In the genomic region with DNA sequence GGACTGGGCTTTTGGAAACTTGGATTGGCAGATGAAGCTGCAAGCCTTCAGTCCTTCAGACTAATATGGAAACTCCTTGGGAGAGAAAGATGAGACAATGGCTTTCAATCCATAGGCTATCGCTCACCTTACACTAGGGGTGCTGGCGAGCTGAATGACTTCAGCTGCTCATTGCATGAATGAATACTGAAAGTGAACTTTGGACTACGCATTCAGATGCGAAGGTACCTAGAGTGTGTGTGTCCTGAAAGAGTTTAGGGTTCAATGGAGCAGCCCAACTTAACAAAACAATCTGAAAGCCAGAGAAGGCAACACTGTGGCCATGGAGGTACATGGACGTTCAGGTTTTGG, we compare ENCODE assay signal across 18 mouse cellular contexts.
DNase-seq lines count a peak whose midpoint lies in the region; ATAC-seq and TF ChIP-seq lines count a peak whose summit lies in the region.
"Had no signal": no experiment of that assay in that cellular context is flagged by ENCODE, and none has a peak within 500 bp of the region (broad histone marks: within the 10 kb centered on the region; RNA-seq: fewer than 3 reads in every experiment).

No protein-coding gene starts in this region.

- H3K27me3 ChIP-seq in lung, embryonic 14.5 days (ENCODE audit: insufficient read depth, low read length), result no peaks in the 10 kb centered on the region
- no peaks in the 10 kb centered on the region for H3K27me3 ChIP-seq in kidney, embryonic 14.5 days (ENCODE audit: control insufficient read depth, insufficient read depth, low read length)
- H3K27me3 ChIP-seq in midbrain, postnatal 0 days (ENCODE audit: insufficient read depth, low read length), result no peaks in the 10 kb centered on the region
- H3K27me3 ChIP-seq: embryonic facial prominence, embryonic 12.5 days; lung, embryonic 15.5 days had no signal

- H3K4me2 ChIP-seq in lung, embryonic 14.5 days, result no peak overlapping the region
- H3K4me2 ChIP-seq in kidney, embryonic 14.5 days (replicated peaks; ENCODE audit: low read depth, low read length), result no peak overlapping the region
- no peak overlapping the region for H3K4me2 ChIP-seq in midbrain, postnatal 0 days (ENCODE audit: low read depth, low read length, poor library complexity, severe bottlenecking)
- H3K4me2 ChIP-seq: embryonic facial prominence, embryonic 12.5 days; lung, embryonic 15.5 days had no signal

- no peaks in the 10 kb centered on the region for H3K36me3 ChIP-seq in lung, embryonic 14.5 days (ENCODE audit: insufficient read depth)
- no peaks in the 10 kb centered on the region for H3K36me3 ChIP-seq in kidney, embryonic 14.5 days (ENCODE audit: control insufficient read depth, insufficient read depth, low read length)
- H3K36me3 ChIP-seq in midbrain, postnatal 0 days (ENCODE audit: insufficient read depth, low read length), result no peaks in the 10 kb centered on the region
- H3K36me3 ChIP-seq: embryonic facial prominence, embryonic 12.5 days; heart, embryonic 10.5 days; lung, embryonic 15.5 days had no signal

- intact Hi-C loops in heart, postnatal 25 days (cut with DNase I), result no loop called here

- no peaks in the 10 kb centered on the region for H3K9me3 ChIP-seq in lung, embryonic 14.5 days (ENCODE audit: low read depth, low read length)
- no peaks in the 10 kb centered on the region for H3K9me3 ChIP-seq in kidney, embryonic 14.5 days (ENCODE audit: control insufficient read depth, low read length)
- no peaks in the 10 kb centered on the region for H3K9me3 ChIP-seq in midbrain, postnatal 0 days (ENCODE audit: low read length)
- H3K9me3 ChIP-seq: embryonic facial prominence, embryonic 12.5 days; heart, embryonic 10.5 days; lung, embryonic 15.5 days had no signal

- TF ChIP-seq CTCF in lung, embryonic 14.5 days (IDR thresholded peaks at IDR 0.05; ENCODE audit: low read depth), result no peak
- peak; percentile 50 for TF ChIP-seq CTCF in midbrain, postnatal 0 days (IDR thresholded peaks at IDR 0.05)

- ATAC-seq in lung, embryonic 14.5 days (ENCODE audit: insufficient read depth), result no peak
- peak; percentile 86 for ATAC-seq in kidney, embryonic 14.5 days (ENCODE audit: low FRiP score, low TSS enrichment)
- ATAC-seq in midbrain, postnatal 0 days (ENCODE audit: low FRiP score), result no peak

- no peak overlapping the region for H3K4me3 ChIP-seq in lung, embryonic 14.5 days (ENCODE audit: low read depth, low read length)
- H3K4me3 ChIP-seq in kidney, embryonic 14.5 days (ENCODE audit: low read length), result no peak overlapping the region
- no peak overlapping the region for H3K4me3 ChIP-seq in midbrain, postnatal 0 days (ENCODE audit: low read depth, low read length)
- H3K4me3 ChIP-seq: embryonic facial prominence, embryonic 12.5 days; heart, embryonic 10.5 days; lung, embryonic 15.5 days; myocyte had no signal

- DNase-seq in lung, embryonic 14.5 days, result peak; percentile 3
- DNase-seq in lung, postnatal 25 days (ENCODE audit: low spot score), result no peak
- DNase-seq in ZHBTc4 (ENCODE audit: low read depth, low spot score), result peak; percentile 26
- no peak for DNase-seq in midbrain, postnatal 0 days (ENCODE audit: low spot score)
- DNase-seq in heart, postnatal 25 days (ENCODE audit: low spot score), result no peak
- no peak for DNase-seq in spleen, postnatal 10 days (ENCODE audit: low spot score in 2 of 2)
- DNase-seq: adrenal gland, postnatal 14 days; cerebellum, adult 8-10 months; gastrocnemius, postnatal 25 days; heart, postnatal 14 days; layer of hippocampus, adult 9-11 months; spleen, adult 18-20 months; thymus, postnatal 4 days had no signal

- H3K9ac ChIP-seq in lung, embryonic 14.5 days, result no peak overlapping the region
- no peak overlapping the region for H3K9ac ChIP-seq in kidney, embryonic 14.5 days (ENCODE audit: low read depth, low read length)
- H3K9ac ChIP-seq in midbrain, postnatal 0 days (replicated peaks; ENCODE audit: low read length, poor library complexity, severe bottlenecking), result no peak overlapping the region
- H3K9ac ChIP-seq: embryonic facial prominence, embryonic 12.5 days; lung, embryonic 15.5 days had no signal

- H3K27ac ChIP-seq in lung, embryonic 14.5 days (ENCODE audit: low read depth), result no peak overlapping the region
- no peak overlapping the region for H3K27ac ChIP-seq in kidney, embryonic 14.5 days (ENCODE audit: low read depth, low read length)
- no peak overlapping the region for H3K27ac ChIP-seq in midbrain, postnatal 0 days (ENCODE audit: low read depth, low read length)
- H3K27ac ChIP-seq: embryonic facial prominence, embryonic 12.5 days; heart, embryonic 10.5 days; lung, embryonic 15.5 days had no signal

- H3K4me1 ChIP-seq in lung, embryonic 14.5 days (ENCODE audit: insufficient read depth), result no peaks in the 10 kb centered on the region
- no peaks in the 10 kb centered on the region for H3K4me1 ChIP-seq in kidney, embryonic 14.5 days (ENCODE audit: control insufficient read depth, insufficient read depth, low read length)
- H3K4me1 ChIP-seq in midbrain, postnatal 0 days (ENCODE audit: insufficient read depth, low read length), result no peaks in the 10 kb centered on the region
- H3K4me1 ChIP-seq: embryonic facial prominence, embryonic 12.5 days; heart, embryonic 10.5 days; lung, embryonic 15.5 days had no signal

- WGBS in lung, embryonic 14.5 days, result 76% methylated on average over 5 of the region's 5 CpGs
- WGBS in kidney, embryonic 14.5 days, result 47% methylated on average over 5 of the region's 5 CpGs
- 47% methylated on average over 5 of the region's 5 CpGs for WGBS in midbrain, postnatal 0 days

Comparison
In these comparisons a context has a peak if more than half of its experiments do, and no peak if none do; other contexts are left out.
1. DNase-seq: peak in lung, embryonic 14.5 days (single experiment) and ZHBTc4 (single experiment); none in lung, postnatal 25 days (single experiment), midbrain, postnatal 0 days (single experiment), heart, postnatal 25 days (single experiment) and spleen, postnatal 10 days (0 of 2).